ENCODE assay signal across 26 mouse cellular contexts in the genomic region with DNA sequence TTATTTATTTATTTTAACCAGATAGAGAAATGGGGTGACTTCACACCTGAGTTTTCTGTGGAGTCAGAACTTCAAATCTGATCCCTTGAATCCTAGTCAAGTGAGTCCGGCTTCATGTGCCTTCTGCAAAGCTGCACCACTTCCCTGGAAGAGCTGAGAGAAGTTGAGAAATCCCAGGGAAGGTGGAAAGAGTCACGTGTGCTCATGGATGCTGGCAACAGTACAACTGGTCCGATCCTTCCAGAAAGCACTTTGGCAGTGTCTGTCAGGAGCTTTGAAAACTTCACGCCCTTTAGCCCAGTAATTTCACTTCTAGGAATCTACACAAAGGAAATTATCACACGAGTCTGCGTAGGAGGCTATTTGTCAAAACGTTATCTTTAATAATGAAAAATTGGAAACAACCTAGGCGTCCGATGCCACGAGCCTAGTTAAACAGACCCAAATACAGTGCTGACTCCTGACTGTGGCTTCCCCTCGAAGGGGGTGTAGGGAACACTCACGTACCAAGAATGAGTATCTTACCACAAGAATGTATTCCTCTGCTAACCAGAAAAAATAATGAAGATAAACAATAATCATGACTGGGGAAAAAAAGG. TPM values are rescaled to one million over a fixed set of nuclear protein-coding genes. Genes with fewer than 3 reads are reported as not detected.
DNase-seq lines count a peak whose midpoint lies in the region; ATAC-seq and TF ChIP-seq lines count a peak whose summit lies in the region.
"Had no signal": no experiment of that assay in that cellular context is flagged by ENCODE, and none has a peak within 500 bp of the region (broad histone marks: within the 10 kb centered on the region; RNA-seq: fewer than 3 reads in every experiment).

No protein-coding gene starts in this region.

- no peaks in the 10 kb centered on the region for H3K36me3 ChIP-seq in lung, embryonic 14.5 days (ENCODE audit: insufficient read depth)
- H3K36me3 ChIP-seq in C2C12 (ENCODE audit: control insufficient read depth, insufficient read depth) = no peaks in the 10 kb centered on the region
- H3K36me3 ChIP-seq: neural tube, embryonic 13.5 days had no signal

- intact Hi-C loops in gastrocnemius, postnatal 14 days (cut with DNase I; ENCODE audit: low total_unique reads) = no loop called here

- H3ac ChIP-seq in C2C12 (ENCODE audit: control insufficient read depth, insufficient read length, low read depth) = no peak overlapping the region

- H3K27ac ChIP-seq in lung, embryonic 14.5 days (ENCODE audit: low read depth) = no peak overlapping the region
- H3K27ac ChIP-seq: hindbrain, embryonic 14.5 days; left cerebral cortex, adult 2 months; neural tube, embryonic 13.5 days had no signal

- peak; percentile 22 for DNase-seq in adrenal gland, postnatal 14 days
- no peak for DNase-seq in adrenal gland, postnatal 25 days
- DNase-seq in lung, embryonic 14.5 days = peak; percentile 14
- DNase-seq in lung, postnatal 36 days = no peak
- peak; percentile 19 for DNase-seq in gonadal fat pad, adult 2 months (ENCODE audit: low read depth)
- DNase-seq in natural killer cell, adult 2 months (ENCODE audit: low spot score in 2 of 2) = no peak
- no peak for DNase-seq in gastrocnemius, postnatal 14 days
- DNase-seq: B cell, adult 2 months; cerebellum, adult 9-10 months; kidney, adult 9 months; kidney, postnatal 4 days; layer of hippocampus, adult 9-11 months; left cerebral cortex, postnatal 4 days; liver; thymus, adult 18-20 months had no signal

- H3K4me3 ChIP-seq in lung, embryonic 14.5 days (ENCODE audit: low read depth, low read length) = no peak overlapping the region
- no peak overlapping the region for H3K4me3 ChIP-seq in C2C12 (ENCODE audit: insufficient read depth, poor library complexity, severe bottlenecking)
- H3K4me3 ChIP-seq: left cerebral cortex, adult 2 months; neural tube, embryonic 13.5 days had no signal

- no peak for ATAC-seq in lung, embryonic 14.5 days (ENCODE audit: insufficient read depth)
- ATAC-seq: forebrain, embryonic 16.5 days had no signal

- no peaks in the 10 kb centered on the region for H3K79me3 ChIP-seq in C2C12 (ENCODE audit: low read depth)

- no peaks in the 10 kb centered on the region for H3K9me3 ChIP-seq in lung, embryonic 14.5 days (ENCODE audit: low read depth, low read length)
- H3K9me3 ChIP-seq: neural tube, embryonic 13.5 days had no signal

- no peaks in the 10 kb centered on the region for H3K27me3 ChIP-seq in lung, embryonic 14.5 days (ENCODE audit: insufficient read depth, low read length)
- H3K27me3 ChIP-seq in C2C12 (ENCODE audit: control insufficient read depth, insufficient read depth, insufficient read length) = peaks cover 20% of the 10 kb centered on the region
- H3K27me3 ChIP-seq: neural tube, embryonic 13.5 days had no signal

- H3K9ac ChIP-seq in lung, embryonic 14.5 days = no peak overlapping the region
- H3K9ac ChIP-seq: hindbrain, embryonic 14.5 days; neural tube, embryonic 13.5 days had no signal

- no peak overlapping the region for H3K4me2 ChIP-seq in lung, embryonic 14.5 days
- H3K4me2 ChIP-seq: hindbrain, embryonic 14.5 days; midbrain, embryonic 11.5 days; neural tube, embryonic 13.5 days had no signal

- 41% methylated on average over 12 of the region's 12 CpGs for WGBS in lung, embryonic 14.5 days

- no peaks in the 10 kb centered on the region for H3K79me2 ChIP-seq in C2C12 (ENCODE audit: control insufficient read depth, insufficient read depth)

- no peaks in the 10 kb centered on the region for H3K4me1 ChIP-seq in lung, embryonic 14.5 days (ENCODE audit: insufficient read depth)
- H3K4me1 ChIP-seq: neural tube, embryonic 13.5 days had no signal

- TF ChIP-seq CTCF in lung, embryonic 14.5 days (IDR thresholded peaks at IDR 0.05; ENCODE audit: low read depth) = no peak
- no peak for TF ChIP-seq CTCF in C2C12 (IDR thresholded peaks at IDR 0.05; ENCODE audit: control insufficient read depth, insufficient read depth, insufficient read length)

TF ChIP-seq in C2C12, 6 proteins besides CTCF, POLR2A, EP300 and RAD21:
- TF ChIP-seq USF1 (IDR thresholded peaks at IDR 0.05; ENCODE audit: low read depth) (peak; percentile 97), CEBPB (IDR thresholded peaks at IDR 0.05; ENCODE audit: low read depth) (peak; percentile 72), FOSL1 (IDR thresholded peaks at IDR 0.05; ENCODE audit: insufficient read depth, low read length, poor library complexity, severe bottlenecking) (no peak), MYOD1 (IDR thresholded peaks at IDR 0.05; ENCODE audit: control insufficient read depth, insufficient read length, low read depth) (no peak), MAX (IDR thresholded peaks at IDR 0.05) (no peak), MYOG (IDR thresholded peaks at IDR 0.05; ENCODE audit: control insufficient read depth, extremely low read depth, insufficient read length) (no peak)

RNA-seq across cellular contexts. Expression of a gene that starts 15.6 kb away (rescaled TPM):
- total RNA-seq in adrenal gland, postnatal 14 days (2021) = not detected in 2 replicates
- total RNA-seq in adrenal gland, postnatal 25 days (2021) = not detected in 2 replicates
- polyA plus RNA-seq in lung, embryonic 14.5 days (2014; fragmentation: Nextera tagmentation; extraction: Ambion mirVana) = not detected in 2 replicates
- polyA plus RNA-seq in C2C12 (2012; fragmentation: generic; extraction: Trizol) = not detected
- not detected in 2 replicates for polyA plus RNA-seq in gonadal fat pad, adult 2 months (2012; rRNA removed)
- total RNA-seq in gastrocnemius, postnatal 14 days (2021) = not detected
- total RNA-seq: common myeloid progenitor, adult 5-6 weeks; monocyte, adult 5-6 weeks had no signal
- polyA plus RNA-seq: embryonic facial prominence, embryonic 11.5 days; intestine, embryonic 14.5 days; liver, embryonic 16.5 days; midbrain, embryonic 11.5 days; neural tube, embryonic 13.5 days had no signal

RNA-seq across cellular contexts. Expression of a gene that starts 41.7 kb away (rescaled TPM):
- not detected in 2 replicates for total RNA-seq in adrenal gland, postnatal 14 days (2021)
- total RNA-seq in adrenal gland, postnatal 25 days (2021) = not detected in 2 replicates
- not detected in 2 replicates for polyA plus RNA-seq in lung, embryonic 14.5 days (2014; fragmentation: Nextera tagmentation; extraction: Ambion mirVana)
- not detected for polyA plus RNA-seq in C2C12 (2012; fragmentation: generic; extraction: Trizol)
- not detected in 2 replicates for polyA plus RNA-seq in gonadal fat pad, adult 2 months (2012; rRNA removed)
- 1 to 10 TPM; 4.5 to 5.6 TPM for total RNA-seq in gastrocnemius, postnatal 14 days (2021)
- total RNA-seq: common myeloid progenitor, adult 5-6 weeks; left cerebral cortex, adult 2 months; left cerebral cortex, postnatal 4 days; monocyte, adult 5-6 weeks had no signal
- polyA plus RNA-seq: forebrain, embryonic 16.5 days; hindbrain, embryonic 14.5 days; liver, embryonic 16.5 days; midbrain, embryonic 11.5 days; neural tube, embryonic 13.5 days had no signal

RNA-seq across cellular contexts. Expression of a gene that starts 52.3 kb away (rescaled TPM):
- total RNA-seq in adrenal gland, postnatal 14 days (2021) = 15.4 and 18.3 TPM in 2 replicates
- 16.1 and 22.9 TPM in 2 replicates for total RNA-seq in adrenal gland, postnatal 25 days (2021)
- polyA plus RNA-seq in lung, embryonic 14.5 days (2014; fragmentation: Nextera tagmentation; extraction: Ambion mirVana) = 3.0 and 3.5 TPM in 2 replicates
- 8.1 TPM for polyA plus RNA-seq in C2C12 (2012; fragmentation: generic; extraction: Trizol)
- 3.5 and 4.1 TPM in 2 replicates for polyA plus RNA-seq in gonadal fat pad, adult 2 months (2012; rRNA removed)
- 10 to 100 TPM; 16.4 to 18.9 TPM for total RNA-seq in gastrocnemius, postnatal 14 days (2021)

Comparison
In these comparisons a context has a peak if more than half of its experiments do, and no peak if none do; other contexts are left out.
1. DNase-seq: peak in adrenal gland, postnatal 14 days (single experiment), lung, embryonic 14.5 days (single experiment) and gonadal fat pad, adult 2 months (single experiment); none in adrenal gland, postnatal 25 days (single experiment), lung, postnatal 36 days (single experiment), natural killer cell, adult 2 months (0 of 2) and gastrocnemius, postnatal 14 days (single experiment).